Mouse (Mus musculus) CD8-positive naive resting alpha-beta T cell, adult 57 days (primary cell): Measurements from ENCODE around the gene Cep19. TPM values are rescaled to one million over a fixed set of nuclear protein-coding genes. Genes with fewer than 3 reads are reported as not detected.

Experiments
- total RNA-seq: library from RNA; stranded (reverse); gene quantifications from one replicate; pipeline ENCODE4 v1.2.4, GENCODE M21; 2023

Cep19 gene
- total RNA-seq, result 11.7 TPM

GRCm38 (mm10) chr16:32099638-32100150 lies at the start of gene Cep19, which contains the start of gene Pigx:
Cep19 (plus strand) TSS chr16:32099800.
Pigx (minus strand) TSS chr16:32099740.

DNA sequence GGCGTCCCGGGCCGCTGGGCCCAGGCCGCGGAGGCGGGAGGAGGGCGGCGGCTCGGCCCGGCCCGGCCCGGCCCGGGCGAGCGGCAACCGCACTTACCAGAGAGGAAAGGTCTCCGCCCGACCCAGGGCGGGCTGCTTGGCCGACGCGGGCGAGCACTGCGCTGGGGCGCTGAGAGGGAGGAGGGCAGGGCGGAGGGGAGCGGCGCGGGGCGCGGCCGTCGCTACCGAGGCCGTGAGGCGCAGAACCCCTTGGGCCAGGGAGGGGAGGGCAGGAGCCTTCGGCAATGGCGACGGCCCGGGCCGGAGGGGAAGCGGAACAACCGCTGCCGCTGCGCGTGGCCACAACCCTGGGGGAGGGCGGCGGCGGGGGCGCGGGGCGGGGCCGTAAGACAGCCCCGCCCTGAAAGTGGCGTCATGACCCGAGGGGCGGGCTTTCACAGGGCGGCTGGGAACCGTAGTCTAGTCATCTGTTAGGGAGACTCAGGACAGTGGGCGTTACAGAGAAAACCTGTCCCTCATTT lies 20.5 kb upstream of the Cep19 start, which contains the start of gene Pak2:
Gene Pak2 (minus strand): TSS at position 352 of the 521 bp plus-strand sequence.

Other genes starting within 250 kb of the Cep19 start
- gene Meltf, start 221.0 kb upstream of the Cep19 start, total RNA-seq, result not detected
- not detected for gene Pigz, start 165.9 kb upstream of the Cep19 start, total RNA-seq
- gene 0610012G03Rik, start 151.3 kb upstream of the Cep19 start, total RNA-seq, result 13.3 TPM
- gene Ncbp2, start 151.3 kb upstream of the Cep19 start, total RNA-seq, result 20.7 TPM
- 28.0 TPM for gene Senp5, start 96.5 kb upstream of the Cep19 start, total RNA-seq
- 106 TPM for gene Pak2, start 20.5 kb upstream of the Cep19 start, total RNA-seq
- gene Pigx, start 60 bp upstream of the Cep19 start, total RNA-seq, result 50.2 TPM
- 74.4 TPM for gene Nrros, start 65.8 kb downstream of the Cep19 start, total RNA-seq
- not detected for gene Bex6, start 80.0 kb downstream of the Cep19 start, total RNA-seq
- 7.0 TPM for gene Fbxo45, start 147.4 kb downstream of the Cep19 start, total RNA-seq
- 9.8 TPM for gene Wdr53, start 147.4 kb downstream of the Cep19 start, total RNA-seq
- gene Smco1, start 171.7 kb downstream of the Cep19 start, total RNA-seq, result 1.1 TPM
- gene Rnf168, start 177.7 kb downstream of the Cep19 start, total RNA-seq, result 17.2 TPM
- 71.7 TPM for gene Ubxn7, start 232.5 kb downstream of the Cep19 start, total RNA-seq